Mouse (Mus musculus) thymus, adult 2 months (tissue): Measurements from ENCODE around the gene Clpp.

ENCODE experiments used
- CTCF ChIP-seq: fragments of 200-500 bp; IDR thresholded peaks from 2 replicates; pipeline ENCODE4 v1.5.1; 2012; ENCODE audit warnings: mild to moderate bottlenecking, control low read depth, low read length, moderate library complexity, borderline replicate concordance; ENCODE audit not compliant: control insufficient read depth, poor library complexity, insufficient read depth; ENCODE audit errors: extremely low read depth
- POLR2A ChIP-seq: fragments of 200-500 bp; IDR thresholded peaks from 2 replicates; pipeline ENCODE4 v1.6.1; 2012; ENCODE audit warnings: mild to moderate bottlenecking, low read length, control low read depth, moderate library complexity; ENCODE audit not compliant: control insufficient read depth, poor library complexity, insufficient read depth; ENCODE audit errors: extremely low read depth

- no peak for TF ChIP-seq CTCF
- TF ChIP-seq POLR2A, result no peak
Observed at GRCm38 (mm10) chr17:56954871-56955270, 35.2 kb upstream of the Clpp start.
